Comparison of ENCODE assay signal across 8 mouse cellular contexts in genomic region chrX:103477507-103477906, GRCm38 (mm10). TPM values are rescaled to one million over a fixed set of nuclear protein-coding genes. Genes with fewer than 3 reads are reported as not detected.
DNase-seq lines count a peak whose midpoint lies in the region; ATAC-seq and TF ChIP-seq lines count a peak whose summit lies in the region.

No protein-coding gene starts in this region.

- 15% methylated on average over 3 of the region's 3 CpGs for WGBS in limb, embryonic 11.5 days
- WGBS in midbrain, embryonic 13.5 days: 13% methylated on average over 3 of the region's 3 CpGs
- 4% methylated on average over 3 of the region's 3 CpGs for WGBS in spleen, adult 2 months

- no peaks in the 10 kb centered on the region for H3K27me3 ChIP-seq in limb, embryonic 11.5 days (ENCODE audit: control insufficient read depth, insufficient read depth, low read length)
- H3K27me3 ChIP-seq in midbrain, embryonic 13.5 days: no peaks in the 10 kb centered on the region
- no peaks in the 10 kb centered on the region for H3K27me3 ChIP-seq in spleen, adult 2 months (ENCODE audit: control insufficient read depth, insufficient read depth, low read length)

- ATAC-seq in limb, embryonic 11.5 days (ENCODE audit: insufficient number of reproducible peaks, low FRiP score, low TSS enrichment, low read depth): no peak; the same call in 1 of the 2 replicates
- peak; percentile 62 for ATAC-seq in midbrain, embryonic 13.5 days

- peak; percentile 61; the same call in 1 of the 2 replicates for TF ChIP-seq CTCF in spleen, adult 2 months (IDR thresholded peaks at IDR 0.05; ENCODE audit: extremely low read depth, insufficient read depth, insufficient read length, insufficient replicate concordance)

- H3K9me3 ChIP-seq in limb, embryonic 11.5 days (ENCODE audit: control insufficient read depth, low read length): no peaks in the 10 kb centered on the region
- no peaks in the 10 kb centered on the region for H3K9me3 ChIP-seq in midbrain, embryonic 13.5 days

- H3K4me2 ChIP-seq in limb, embryonic 11.5 days (ENCODE audit: low read depth, severe bottlenecking): no peak overlapping the region
- H3K4me2 ChIP-seq in midbrain, embryonic 13.5 days (replicated peaks): no peak overlapping the region; the same call in 1 of the 2 replicates

- TF ChIP-seq POLR2A in spleen, adult 2 months (IDR thresholded peaks at IDR 0.05; ENCODE audit: low read depth, low read length): no peak

- no peaks in the 10 kb centered on the region for H3K36me3 ChIP-seq in limb, embryonic 11.5 days (ENCODE audit: control insufficient read depth, insufficient read depth, low read length)
- no peaks in the 10 kb centered on the region for H3K36me3 ChIP-seq in midbrain, embryonic 13.5 days
- no peaks in the 10 kb centered on the region for H3K36me3 ChIP-seq in spleen, adult 2 months (ENCODE audit: control insufficient read depth, insufficient read depth, low read length)

- no peak overlapping the region for H3K4me3 ChIP-seq in limb, embryonic 11.5 days (ENCODE audit: low read depth, low read length)
- H3K4me3 ChIP-seq in midbrain, embryonic 13.5 days (replicated peaks): no peak overlapping the region
- H3K4me3 ChIP-seq in spleen, adult 2 months (ENCODE audit: extremely low read depth, insufficient read depth, insufficient read length): no peak overlapping the region

- no peak overlapping the region for H3K27ac ChIP-seq in limb, embryonic 11.5 days (replicated peaks; ENCODE audit: low read depth, low read length)
- H3K27ac ChIP-seq in midbrain, embryonic 13.5 days: no peak overlapping the region
- no peak overlapping the region for H3K27ac ChIP-seq in spleen, adult 2 months (ENCODE audit: insufficient read depth, low read length)

- no peak overlapping the region for H3K9ac ChIP-seq in limb, embryonic 11.5 days (ENCODE audit: low read length)
- no peak overlapping the region for H3K9ac ChIP-seq in midbrain, embryonic 13.5 days (replicated peaks)

- peak; percentile 51 to 60 for DNase-seq in left cerebral cortex, adult 18-20 months (ENCODE audit: low spot score in 2 of 2)
- no peak for DNase-seq in left cerebral cortex, adult 11 months (ENCODE audit: low spot score)
- peak; percentile 55 to 77 for DNase-seq in cerebellum, adult 18-20 months
- peak; percentile 70 for DNase-seq in forelimb bud, embryonic 11.5 days (ENCODE audit: low read depth, low spot score)
- peak; percentile 85 for DNase-seq in induced T-regulatory cell, adult 2 months (ENCODE audit: low read depth)
- peak; percentile 76 for DNase-seq in limb, embryonic 11.5 days (ENCODE audit: low spot score)
- DNase-seq in spleen, adult 2 months (ENCODE audit: low read depth in 1 of 2, low spot score in 2 of 2): peak; percentile 40 to 57

- no peaks in the 10 kb centered on the region for H3K4me1 ChIP-seq in limb, embryonic 11.5 days (ENCODE audit: control insufficient read depth, insufficient read depth, low read length)
- H3K4me1 ChIP-seq in midbrain, embryonic 13.5 days (replicated peaks): no peaks in the 10 kb centered on the region
- no peaks in the 10 kb centered on the region for H3K4me1 ChIP-seq in spleen, adult 2 months (ENCODE audit: control insufficient read depth, insufficient read depth, insufficient read length)

RNA-seq across cellular contexts. Expression of gene Gm26992, which starts 55.7 kb away (rescaled TPM):
- total RNA-seq in left cerebral cortex, adult 18-20 months (2021): 1 to 10 TPM in 1 of 2 experiments, not detected in 1; 1.5 TPM
- not detected in 2 replicates for polyA plus RNA-seq in limb, embryonic 11.5 days (2014; fragmentation: Nextera tagmentation; extraction: Ambion mirVana)
- not detected in 2 replicates for polyA plus RNA-seq in midbrain, embryonic 13.5 days (2015; fragmentation: Nextera tagmentation; extraction: Ambion mirVana)
- not detected in 2 replicates for polyA plus RNA-seq in spleen, adult 2 months (2012; rRNA removed)
